Mouse (Mus musculus) granulocyte monocyte progenitor cell, adult 5-6 weeks (primary cell): ENCODE data around the gene Tex12. TPM values are rescaled to one million over a fixed set of nuclear protein-coding genes. Genes with fewer than 3 reads are reported as not detected.

Experiments
- ATAC-seq: replicated peaks from 2 replicates; pipeline ENCODE4 v1.8.0; 2016; ENCODE audit warnings: mild to moderate bottlenecking, moderate TSS enrichment, inconsistent platforms; ENCODE audit not compliant: poor library complexity, severe bottlenecking
- total RNA-seq, 2 experiments: library from RNA; stranded (forward) in 1 of 2; stranded (reverse) in 1 of 2; fragments of 200-712, 200-1000 nt in 1 of 2; fragments of >200 nt in 1 of 2; fragmentation: Nextera tagmentation in 1 of 2; gene quantifications; 2 replicates each; pipeline ENCODE4 v1.2.3; 2014 to 2017

The Tex12 gene
- total RNA-seq, 2 experiments from 2014 or later, result not detected

DNA sequence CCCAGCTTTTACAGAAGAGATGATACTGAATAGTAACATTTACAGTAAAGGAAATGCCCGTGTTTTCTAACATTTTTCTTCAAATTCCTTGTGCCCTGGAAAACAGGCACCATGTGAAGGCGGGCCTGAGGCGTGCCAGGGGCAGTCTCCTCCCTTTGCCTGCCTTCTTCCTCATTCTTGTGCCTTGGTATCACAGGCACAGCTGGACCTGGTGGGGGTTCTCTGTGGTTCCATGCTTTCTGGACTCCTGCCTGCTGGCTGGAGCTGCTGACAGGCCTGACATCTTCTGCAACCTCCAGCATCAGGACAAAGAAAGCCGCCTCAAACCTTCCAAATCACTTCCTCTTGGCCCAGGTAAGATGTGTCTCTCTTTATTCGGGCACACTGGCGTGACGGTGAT lies 4.0 kb upstream of the Tex12 start:
- ATAC-seq, result peak; percentile 62

DNA sequence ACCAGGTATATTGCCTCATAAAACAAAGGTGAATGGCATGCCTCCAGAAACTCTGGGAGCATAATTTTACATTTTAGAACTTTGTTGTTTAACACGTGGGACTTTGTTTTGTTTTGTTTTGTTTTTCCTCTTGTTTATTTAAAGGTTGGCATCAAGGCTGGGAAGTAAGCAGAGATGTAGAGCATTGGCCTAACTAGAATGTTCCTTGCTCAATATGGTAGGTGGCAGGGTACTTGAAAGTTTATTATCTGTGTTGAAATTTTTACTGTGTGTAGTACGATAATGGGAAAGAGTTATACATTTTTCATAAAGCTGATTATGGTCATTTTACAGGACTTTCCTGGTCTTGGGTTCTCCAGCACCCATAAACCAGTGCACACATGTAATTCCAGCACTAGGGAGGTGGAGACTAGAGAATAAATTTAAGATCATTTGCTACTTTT lies 814 bp upstream of the Tex12 start:
- no peak for ATAC-seq

DNA sequence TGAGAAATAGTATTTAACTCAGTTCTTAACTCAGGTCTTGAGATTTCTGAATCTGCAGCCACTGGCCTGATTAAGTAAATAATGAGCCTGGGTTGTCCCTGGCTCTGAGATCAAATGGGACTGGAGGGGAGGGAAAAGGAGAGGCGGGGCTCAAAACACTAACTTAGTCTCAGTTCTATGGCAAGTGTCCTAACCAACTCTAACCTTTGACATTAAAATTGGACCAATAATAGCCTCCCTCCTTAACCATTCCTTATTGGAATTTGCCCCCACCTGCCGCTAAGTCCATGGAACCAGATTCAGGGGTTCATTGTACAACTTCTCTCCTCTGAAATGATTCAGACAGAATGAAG lies 6.1 kb downstream of the Tex12 start, which contains the start of gene Bco2:
Bco2 (minus strand) TSS at position 88 of the 353 bp plus-strand sequence.
- no peak for ATAC-seq

DNA sequence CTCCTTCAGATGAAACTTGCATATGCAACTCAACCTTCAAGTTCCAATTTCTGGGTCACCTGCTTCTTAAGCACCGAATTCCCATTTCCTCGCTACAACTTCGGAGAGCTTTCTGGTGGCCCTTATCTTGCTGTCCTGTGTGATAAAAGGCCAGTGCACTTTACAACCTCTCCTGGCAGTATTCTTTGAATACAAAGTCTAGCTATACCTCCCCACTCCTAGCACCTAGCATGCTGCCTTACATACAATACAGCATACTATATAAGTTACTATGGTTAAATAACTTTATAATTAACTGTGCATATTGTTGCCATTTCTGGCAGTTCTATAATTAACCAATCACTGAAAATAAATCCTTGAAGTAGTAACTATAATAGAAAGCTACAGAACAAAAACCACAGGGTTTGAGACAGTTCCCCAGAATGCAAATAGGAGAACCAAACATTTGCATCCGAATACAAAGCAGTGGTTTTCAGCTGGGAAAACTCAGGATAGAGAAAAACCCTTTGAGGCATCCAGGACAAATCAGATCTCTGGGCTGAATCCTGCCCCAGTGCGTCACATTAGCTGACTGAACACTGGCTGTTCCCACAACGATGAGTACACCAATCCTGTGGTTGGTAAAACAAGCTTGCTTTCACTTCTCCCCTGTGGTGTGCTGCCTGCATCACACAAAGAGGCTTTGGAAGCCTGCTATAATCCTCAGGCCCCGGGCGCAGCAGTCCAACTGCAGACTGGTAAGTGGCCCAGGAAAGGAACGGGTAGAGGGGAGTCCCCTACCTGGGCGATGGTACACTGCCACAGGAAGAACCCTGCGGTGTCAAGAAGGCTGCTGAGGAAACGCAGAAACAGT lies 6.7 kb downstream of the Tex12 start, which contains the start of gene Il18:
Il18 (plus strand) TSS at position 587 of the 853 bp plus-strand sequence.
- ATAC-seq, result peak; percentile 94

DNA sequence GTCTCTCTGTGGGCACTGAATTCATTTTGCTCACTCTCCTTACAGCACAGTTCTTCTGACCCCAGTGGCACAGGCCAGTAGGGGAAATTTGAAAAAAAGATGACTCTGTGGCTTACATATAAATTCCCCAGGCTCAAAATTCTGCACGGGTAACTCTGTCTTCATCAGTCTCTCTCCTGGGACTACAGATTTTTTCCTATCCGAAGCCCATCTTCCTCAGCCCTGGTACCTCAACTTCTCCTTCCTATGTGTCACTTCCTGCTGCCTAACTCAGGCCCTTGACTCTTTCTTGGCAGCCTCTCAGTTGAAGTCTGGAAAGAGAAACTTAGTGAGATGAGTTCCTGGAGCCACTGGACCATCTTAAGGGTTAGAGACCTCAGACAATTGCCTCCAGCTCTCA lies 7.6 kb downstream of the Tex12 start:
- peak; percentile 60 for ATAC-seq

DNA sequence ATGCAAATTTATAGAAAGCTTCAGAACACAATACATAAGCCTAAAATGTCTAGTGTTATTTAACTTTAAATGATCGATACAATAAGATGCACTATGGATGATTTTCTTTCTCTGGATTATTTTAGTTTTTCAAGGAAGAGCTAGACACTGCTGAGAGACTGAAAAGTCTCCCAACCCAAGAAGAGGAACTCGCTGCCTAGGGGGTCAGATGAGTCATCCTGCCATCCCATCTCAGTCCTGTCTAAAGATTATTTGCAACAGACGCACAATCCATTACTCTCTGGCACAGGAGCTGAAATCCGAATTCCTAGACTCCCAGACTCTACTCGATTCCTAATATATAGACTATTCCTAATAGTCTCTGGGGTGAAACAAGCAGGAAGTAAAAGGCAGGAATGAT lies 8.9 kb downstream of the Tex12 start:
- peak; percentile 51 for ATAC-seq

DNA sequence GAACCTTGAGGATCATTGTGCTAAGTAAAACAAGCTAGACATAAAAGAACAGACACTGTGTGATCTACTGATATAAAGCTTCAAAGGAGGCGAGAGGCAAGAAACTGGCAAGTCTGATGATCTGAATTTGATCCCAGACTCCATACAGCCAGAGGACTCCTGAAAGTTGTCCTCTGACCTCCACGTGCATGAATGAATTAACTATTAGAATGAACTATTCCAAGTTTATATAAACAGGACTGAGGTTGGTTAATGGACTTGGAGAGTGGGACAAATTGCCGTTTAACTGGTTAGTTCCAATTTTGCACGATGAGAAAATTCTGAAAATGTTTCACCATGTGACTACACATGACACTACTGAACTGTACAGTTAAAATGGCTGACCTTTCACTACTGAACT lies 12.2 kb downstream of the Tex12 start:
- no peak for ATAC-seq

DNA sequence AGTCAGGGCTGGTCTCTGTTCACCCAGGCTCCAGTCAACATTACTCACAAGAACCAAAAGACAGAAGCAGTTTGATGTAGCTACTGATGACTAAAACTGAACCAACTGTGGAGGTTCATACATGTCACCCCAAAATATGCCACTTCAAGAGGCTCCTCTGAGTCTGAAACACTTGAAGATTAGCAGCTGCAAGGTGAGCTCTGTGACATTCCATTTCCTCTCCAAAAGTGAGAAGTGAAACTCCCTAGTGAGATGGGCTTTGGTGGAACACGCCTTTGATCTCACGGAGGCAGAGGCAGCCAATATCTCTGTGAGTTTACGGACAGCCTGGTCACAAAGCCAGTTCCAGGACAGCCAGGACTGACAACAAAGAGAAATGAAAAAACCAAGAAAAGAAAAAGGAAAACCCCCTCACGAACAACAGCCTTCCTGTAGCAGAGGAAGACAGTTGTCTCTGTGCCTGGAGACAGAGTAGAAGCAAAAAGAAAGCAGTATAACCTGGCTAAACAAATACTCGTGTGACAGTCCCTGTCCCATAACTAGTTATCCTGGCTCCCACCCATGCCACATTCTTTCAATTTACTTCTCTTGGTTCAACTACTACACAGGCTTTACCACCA lies 13.2 kb downstream of the Tex12 start:
- ATAC-seq, result peak; percentile 80

DNA sequence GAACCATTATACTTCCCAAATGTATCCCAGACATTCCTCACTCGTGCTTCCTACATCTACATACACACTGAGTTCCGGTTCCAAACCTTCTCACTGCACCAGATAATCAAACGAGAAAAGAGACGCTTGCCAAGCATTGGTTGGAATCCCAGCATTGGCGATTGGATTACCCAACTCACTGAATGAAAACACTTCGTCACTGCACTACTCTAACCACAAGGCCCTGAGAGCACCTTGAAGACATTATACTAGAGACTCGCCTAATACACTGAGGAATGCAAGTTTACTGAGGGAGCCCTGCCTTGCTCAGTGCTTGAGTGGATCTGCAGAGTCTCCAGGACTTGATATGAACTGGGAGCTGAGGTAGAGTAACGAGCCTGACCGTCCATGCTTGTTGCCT lies 18.7 kb downstream of the Tex12 start:
- ATAC-seq, result no peak

DNA sequence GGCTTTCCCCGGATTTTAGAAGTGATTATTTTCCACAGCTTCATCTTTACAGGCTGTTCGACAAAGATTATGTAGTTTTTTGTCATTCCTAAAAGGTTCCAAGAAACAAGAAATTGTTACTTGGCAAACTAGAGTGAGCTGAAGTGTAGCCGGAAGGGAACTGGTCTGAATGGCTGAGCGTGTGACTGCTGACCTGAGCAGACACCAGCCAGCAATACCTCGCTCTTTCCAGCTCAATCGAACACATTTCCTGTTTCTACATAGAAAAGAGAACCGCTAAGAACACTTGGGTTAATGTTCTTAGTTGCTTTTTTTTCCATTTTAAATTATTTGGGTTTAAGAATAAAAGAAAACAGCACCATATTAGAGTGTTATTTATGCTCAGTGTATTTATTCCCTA lies 21.0 kb downstream of the Tex12 start:
- ATAC-seq, result peak; percentile 82

DNA sequence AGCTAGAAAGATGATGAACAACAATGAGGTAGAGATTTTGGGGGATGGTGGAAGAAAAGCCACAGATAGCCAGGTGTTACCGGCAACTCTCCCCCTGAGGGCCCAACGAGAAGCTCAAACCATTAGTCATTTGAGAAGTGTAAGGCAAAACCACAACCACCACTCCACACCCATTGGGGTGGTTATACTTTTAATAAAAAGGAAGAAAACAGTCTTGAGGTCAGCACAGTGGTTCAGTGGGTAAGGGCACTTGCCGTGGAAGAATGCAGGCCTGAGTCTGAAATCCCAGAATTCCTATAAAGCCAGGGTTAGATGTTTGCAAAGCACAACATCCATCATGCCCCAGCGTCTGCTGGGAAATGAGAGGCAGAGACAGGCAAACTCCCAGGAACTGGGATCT lies 23.8 kb downstream of the Tex12 start:
- ATAC-seq, result 0 out of 2 replicates have a peak, but pooled peaks have one; percentile 23

DNA sequence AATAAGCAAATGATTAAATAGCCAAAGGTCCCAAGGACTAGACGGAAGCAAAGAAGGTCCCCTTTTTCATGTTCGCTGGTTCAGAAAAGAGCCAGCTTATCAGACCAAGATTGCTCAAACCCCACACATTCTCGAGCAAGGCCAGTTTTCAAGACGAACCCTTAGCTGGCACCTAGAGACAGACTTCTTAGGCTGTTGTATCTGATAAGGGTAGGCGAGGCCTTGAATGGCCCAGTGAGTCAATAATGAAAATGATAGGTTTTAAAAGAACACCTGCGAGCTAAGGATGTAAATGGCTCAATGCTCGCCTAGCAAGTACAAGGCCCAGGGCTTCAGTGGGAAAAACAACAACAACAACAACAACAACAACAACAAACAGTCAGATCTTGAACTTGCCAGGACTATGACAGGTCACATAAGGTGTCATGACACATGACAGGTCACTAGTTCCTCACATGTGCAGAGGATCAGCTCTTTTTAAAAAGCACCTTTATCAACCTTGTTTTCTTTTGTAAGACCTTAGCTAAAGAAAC lies 24.5 kb downstream of the Tex12 start:
- ATAC-seq, result no peak

DNA sequence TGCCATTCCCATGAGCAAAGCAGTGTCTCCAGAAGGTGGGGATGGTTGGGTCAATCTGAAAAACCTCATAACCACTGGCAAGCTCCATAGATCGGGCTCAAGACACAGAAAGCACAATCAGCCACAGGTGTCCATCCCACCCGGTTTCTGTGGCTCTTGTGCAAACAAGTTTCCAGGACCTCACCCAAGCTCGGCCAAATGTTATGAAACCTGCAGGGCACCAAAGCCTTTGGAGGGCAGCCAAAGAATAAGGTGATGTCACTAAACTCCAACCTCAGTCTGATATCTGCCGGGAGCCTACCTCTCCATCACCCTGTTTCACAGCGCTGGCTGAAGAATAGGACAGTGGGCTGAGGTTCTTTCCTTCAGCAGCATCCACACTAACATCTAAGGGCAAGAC lies 25.2 kb downstream of the Tex12 start:
- ATAC-seq, result peak; percentile 36

DNA sequence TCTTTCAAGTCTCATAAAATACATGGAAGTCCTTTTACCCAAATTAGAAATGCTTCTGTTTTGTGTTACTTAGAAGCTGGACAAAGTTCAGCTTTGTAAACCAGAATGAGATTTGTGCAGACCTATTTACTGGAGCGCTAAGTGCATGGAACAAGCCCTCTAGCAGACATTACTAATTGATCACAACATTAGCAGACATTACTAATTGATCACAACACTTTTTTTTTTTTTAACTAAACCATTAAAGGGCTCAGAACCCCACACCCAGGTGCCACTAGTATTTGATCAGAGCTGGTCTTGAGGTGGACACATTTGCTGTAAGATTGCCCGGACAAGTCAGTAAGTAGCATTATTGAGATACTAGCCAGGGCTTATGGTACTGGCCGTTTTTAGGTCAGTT lies 27.3 kb downstream of the Tex12 start:
- 0 out of 2 replicates have a peak, but pooled peaks have one; percentile 13 for ATAC-seq

DNA sequence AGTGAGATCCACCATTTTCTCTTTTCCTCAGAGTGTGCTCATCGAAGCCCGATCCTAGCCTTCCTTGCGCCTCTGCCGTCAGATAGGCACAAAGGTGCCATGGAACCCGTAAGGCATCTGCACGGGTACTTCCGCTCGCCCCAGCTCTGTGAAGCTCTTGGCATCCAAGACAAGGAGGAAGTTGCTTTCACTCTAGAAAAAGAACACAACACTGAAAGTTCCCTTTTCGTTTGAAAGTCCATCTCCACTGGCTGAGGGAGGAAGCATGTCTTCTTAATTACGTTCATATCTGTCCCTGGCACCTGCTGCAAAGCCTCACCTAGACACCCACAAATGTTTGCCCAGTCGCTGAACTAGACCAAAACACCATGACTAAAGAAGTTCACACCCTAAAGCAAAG lies 27.8 kb downstream of the Tex12 start:
- peak; percentile 68 for ATAC-seq

DNA sequence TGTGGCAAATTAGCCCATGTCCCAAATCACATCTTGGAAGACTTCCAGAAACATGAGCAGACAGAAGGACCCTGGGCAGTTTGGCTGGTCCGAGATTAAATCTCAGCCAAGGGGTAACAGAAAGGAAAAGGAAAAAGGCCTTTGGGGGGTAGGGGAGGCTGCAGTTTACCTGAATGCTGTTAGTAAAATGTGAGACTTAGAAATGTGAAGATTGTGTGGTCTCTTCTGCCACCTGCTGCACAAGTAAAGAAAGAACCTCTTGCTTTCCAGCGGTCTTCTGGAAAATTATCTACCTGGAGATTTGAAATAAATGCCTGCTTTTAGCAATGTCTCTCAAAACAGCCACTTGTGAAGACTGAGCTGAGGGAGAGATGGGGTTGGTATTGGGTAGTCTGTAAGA lies 30.2 kb downstream of the Tex12 start:
- no peak for ATAC-seq

DNA sequence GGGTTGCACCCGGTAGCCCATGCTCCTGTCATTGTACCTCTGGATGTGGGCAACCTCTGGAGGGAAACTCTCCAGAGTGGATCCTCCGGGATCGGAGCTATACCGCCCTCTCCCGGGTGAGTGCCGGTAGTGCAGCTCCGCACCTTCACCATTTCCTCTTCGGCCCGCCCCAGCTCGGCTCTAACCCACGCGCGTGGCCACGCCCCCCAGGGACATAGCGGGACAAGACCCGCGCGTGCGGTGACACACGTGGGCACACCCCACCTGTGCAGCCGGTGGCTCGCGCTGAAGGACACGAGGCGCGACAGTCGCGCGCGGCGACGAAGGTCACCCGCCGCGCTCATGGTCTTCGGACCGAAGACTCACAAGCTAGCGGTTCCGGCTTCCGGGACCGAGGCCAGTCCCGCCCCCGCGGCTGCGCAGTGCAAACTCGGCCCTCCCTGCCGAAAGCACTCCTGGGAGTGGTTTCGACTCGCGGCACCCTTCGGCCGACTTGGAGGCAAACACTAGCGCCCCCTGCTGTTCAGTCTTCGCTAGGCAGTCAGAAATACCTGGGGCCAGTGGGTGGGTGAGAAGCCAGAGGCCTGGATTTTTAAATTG lies 32.7 kb downstream of the Tex12 start, which contains the start of gene Pts:
Pts (minus strand) TSS at position 432 of the 600 bp plus-strand sequence.
- peak; percentile 73 for ATAC-seq

DNA sequence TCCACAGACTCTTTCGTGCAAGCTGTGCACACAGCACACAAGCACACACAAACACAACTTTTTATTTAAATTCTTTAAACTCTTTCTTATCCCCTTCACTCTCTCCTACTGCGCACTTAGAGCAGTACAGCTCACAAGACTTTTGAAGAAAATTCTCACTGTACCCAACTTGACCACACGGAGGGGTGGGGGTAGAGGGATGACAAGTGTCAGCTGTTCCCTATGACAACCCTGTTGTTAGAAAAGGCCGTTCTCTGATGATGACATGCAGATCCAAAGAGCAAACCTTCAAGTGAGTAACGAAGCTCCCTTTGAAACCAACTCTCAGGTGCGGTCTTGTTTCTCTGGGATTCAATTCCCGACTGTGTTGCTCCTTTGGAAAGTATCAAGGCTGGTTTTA lies 33.3 kb downstream of the Tex12 start:
- peak; percentile 35 for ATAC-seq

DNA sequence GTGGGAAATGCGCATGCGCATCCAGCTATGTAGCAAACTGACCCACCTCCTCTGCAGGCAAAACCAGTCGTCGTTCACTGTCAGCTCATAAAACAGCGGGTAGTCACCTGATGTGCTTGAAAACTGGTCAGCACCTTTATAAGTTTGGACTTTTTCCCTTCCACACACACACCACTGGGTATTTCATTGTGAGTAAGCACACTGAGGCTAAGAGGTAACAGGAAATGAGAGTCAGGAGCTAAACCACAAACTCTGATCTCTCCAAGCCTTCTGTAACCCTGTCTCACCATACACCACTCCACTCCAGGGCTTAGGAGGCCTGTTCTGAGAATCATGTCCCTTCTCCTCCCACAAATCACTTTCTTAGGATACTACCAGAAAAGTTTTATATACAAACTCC lies 35.5 kb downstream of the Tex12 start:
- ATAC-seq, result 0 out of 2 replicates have a peak, but pooled peaks have one; percentile 6

DNA sequence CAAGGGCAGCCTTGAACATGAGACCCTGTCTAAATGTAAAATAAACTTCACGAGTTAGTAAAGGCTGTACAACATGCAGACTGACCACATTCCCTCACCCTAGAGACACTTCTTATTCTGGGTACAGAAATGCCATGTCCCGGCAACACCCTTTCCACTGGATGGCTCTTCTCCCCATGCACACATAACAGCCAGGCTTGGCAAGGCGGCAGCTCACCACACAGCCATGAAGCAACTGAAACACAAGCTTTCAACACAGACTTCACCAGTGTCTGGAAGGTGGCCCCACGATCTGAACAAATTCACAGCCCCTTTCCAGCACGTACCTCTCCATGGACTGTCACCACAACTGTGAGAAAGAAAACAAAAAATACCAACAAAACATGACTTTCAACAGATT lies 36.2 kb downstream of the Tex12 start:
- ATAC-seq, result 0 out of 2 replicates have a peak, but pooled peaks have one; percentile 13

DNA sequence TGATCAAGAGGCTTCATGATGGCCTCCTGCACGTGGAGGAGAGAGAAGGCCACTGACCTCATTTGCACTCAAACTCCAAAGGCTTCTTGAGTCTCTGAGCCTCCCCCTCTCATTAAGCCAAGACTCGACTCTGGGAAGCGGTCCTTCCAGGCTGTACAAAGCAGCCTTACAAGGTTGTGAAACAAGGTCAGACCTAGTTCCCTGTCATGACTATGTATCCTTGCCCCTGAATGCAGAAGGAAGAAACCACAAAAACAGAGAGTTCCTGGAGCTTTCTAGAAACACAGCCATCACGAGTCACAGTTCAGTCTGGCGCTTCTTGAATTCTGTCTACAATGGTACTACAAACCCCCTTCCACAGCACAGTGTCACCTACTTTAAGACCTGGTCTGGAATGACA lies 38.6 kb downstream of the Tex12 start:
- peak; percentile 66 for ATAC-seq
